Mouse (Mus musculus) retina, embryonic 14.5 days (tissue): ENCODE results near the gene Fam84a.

Source experiments
- DNase-seq: peaks from one replicate; pipeline ENCODE4 v3.0.0-alpha.2; 2015; ENCODE audit warnings: low spot score

The Fam84a gene

DNA sequence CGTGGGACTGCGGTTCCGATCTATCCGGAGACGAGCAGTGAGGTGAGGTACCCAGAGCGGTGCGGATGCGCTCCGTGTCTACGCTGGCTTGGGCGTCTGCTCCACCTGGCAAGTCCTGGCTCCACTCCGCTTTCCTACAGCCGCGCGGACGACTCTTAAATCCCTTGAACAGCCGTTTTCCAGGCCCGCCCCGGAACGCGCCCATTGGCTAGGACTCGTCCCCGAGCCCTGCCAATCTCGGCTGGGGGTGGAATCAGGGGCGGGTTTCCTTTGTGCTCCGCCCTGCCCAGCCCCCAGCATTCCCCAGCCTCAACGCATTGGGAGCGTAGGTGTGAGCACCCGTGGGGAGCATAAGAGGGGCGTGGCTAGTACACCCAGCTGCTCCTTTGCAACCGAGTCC lies at the start of gene Fam84a:
Gene Fam84a, minus strand, starts transcription at position 134 of the 400 bp plus-strand sequence.
- DNase-seq: peak; percentile 93

GRCm38 (mm10) chr12:14195479-14195878 lies 43.6 kb upstream of the Fam84a start:
- no peak for DNase-seq

DNA sequence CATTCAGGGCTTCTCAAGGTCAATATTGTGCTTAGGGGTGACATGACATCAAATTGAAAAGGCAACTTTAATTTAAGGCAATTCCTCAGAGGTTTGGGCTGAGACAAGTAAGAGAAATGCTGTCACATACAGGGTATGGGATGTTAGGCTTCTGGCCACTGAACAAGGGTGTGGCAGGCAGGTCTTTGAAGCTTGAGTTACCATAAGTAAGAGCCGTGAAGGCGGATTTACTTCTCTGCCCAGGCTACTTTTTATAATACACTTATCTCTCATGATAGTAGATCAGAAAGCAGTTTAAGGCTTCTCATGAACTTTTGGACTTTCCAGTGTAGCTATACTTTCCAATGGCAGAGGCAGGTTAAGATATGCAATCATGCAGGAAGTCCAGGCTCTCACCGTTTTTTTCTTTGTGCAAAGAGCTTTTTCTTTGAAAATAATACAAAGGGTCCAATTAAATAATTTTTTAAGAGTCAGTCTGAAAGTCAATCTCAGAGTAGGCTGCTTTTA lies 34.9 kb upstream of the Fam84a start:
- DNase-seq: no peak

DNA sequence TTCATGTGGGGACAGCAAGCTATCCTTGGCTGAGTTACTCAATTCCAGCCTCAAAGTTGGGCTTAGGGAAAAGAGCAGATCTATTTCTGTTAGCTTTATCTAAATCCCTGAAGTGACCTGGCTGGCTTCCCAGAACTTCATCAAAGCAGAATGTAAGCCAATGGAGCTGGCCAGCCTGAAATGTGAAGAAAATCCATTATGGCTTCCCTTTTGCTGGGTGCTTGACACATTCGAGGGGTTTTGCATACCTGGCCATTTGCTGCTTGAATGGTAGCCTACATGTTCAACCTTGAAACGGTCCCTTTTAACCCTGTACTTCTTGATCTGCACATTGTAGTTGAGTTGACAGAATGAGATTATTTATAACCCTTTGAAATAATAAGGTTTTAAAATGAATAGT lies 13.9 kb upstream of the Fam84a start:
- no peak for DNase-seq

DNA sequence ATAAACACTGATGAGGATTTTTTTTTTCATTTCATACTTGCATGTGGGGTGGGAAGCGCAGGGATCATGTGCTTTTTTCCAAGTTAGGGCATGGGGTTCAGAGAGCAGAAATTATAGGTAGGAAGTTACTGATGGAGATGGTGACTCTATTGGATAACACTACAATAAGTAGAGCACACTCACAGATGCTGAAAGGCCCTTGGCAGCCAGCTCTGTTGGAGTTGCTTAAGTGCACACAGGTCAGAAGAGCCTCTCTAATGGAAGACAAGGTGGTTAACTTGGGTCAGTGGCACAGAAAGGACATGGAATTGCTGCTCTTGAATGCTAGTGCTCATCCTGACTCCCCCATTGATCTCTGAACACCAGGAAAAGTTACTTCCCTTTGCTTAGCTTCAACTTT lies 13.1 kb upstream of the Fam84a start:
- DNase-seq: no peak

DNA sequence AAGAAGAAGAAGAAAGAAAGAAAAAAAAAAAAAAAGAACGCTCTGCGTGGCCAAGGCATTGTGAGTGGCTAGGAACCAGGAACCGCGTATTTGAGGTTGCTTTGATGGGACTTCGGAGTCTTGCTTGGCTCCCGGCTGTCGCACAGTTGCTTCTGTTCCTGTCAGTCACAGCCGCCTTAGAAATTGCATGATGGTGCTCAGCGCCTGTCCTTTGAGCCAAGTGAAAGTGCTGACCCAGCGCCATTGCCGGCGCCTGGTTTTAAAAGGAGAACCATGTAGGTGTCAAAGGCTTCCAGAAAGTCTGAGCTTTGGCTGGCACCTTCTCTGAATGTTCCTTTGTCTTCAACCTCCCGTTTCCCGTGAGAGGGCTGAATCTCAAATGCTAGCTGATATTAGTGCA lies 572 bp upstream of the Fam84a start:
- DNase-seq: peak; percentile 54

- peak; percentile 37 for DNase-seq
Observed at GRCm38 (mm10) chr12:14150936-14151631, 770 bp downstream of the Fam84a start.

GRCm38 (mm10) chr12:14150568-14150909 lies 1.3 kb downstream of the Fam84a start:
- peak; percentile 44 for DNase-seq

DNA sequence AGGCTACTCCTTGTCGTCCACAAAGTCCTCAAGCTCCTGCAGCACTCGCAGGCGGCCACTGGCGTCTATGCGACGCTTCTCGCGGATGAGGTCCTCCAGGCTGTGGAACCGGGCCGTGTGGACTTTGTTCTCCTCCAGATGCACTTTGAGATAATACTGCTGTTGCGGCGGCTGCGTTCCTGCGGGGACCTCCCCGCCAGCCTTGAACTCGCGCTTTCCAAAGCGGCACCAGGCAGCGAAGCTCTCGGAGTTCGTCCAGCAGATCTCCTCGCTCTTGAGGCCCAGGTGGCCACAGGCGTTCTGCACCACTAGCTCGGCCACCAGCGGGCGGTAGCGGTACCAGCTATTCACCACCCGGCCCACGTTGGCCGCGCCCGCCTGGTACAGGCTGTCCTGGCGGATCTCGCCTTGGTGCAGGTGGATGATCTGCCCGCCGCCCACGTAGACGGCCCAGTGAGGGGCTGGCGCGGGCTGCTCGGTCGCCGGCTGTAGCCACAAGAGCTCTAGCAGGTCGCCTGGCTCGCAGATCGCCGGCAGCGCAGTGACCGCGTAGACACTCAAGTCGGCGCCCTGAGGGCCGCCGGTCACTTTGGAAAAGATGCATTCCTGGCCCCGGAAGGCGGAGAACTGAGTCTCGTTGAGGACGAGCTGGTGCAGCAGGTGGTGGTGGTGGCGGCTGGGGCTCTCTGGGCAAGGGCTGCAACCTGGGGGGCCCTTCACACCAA lies 1.8 kb downstream of the Fam84a start:
- peak; percentile 79 for DNase-seq

DNA sequence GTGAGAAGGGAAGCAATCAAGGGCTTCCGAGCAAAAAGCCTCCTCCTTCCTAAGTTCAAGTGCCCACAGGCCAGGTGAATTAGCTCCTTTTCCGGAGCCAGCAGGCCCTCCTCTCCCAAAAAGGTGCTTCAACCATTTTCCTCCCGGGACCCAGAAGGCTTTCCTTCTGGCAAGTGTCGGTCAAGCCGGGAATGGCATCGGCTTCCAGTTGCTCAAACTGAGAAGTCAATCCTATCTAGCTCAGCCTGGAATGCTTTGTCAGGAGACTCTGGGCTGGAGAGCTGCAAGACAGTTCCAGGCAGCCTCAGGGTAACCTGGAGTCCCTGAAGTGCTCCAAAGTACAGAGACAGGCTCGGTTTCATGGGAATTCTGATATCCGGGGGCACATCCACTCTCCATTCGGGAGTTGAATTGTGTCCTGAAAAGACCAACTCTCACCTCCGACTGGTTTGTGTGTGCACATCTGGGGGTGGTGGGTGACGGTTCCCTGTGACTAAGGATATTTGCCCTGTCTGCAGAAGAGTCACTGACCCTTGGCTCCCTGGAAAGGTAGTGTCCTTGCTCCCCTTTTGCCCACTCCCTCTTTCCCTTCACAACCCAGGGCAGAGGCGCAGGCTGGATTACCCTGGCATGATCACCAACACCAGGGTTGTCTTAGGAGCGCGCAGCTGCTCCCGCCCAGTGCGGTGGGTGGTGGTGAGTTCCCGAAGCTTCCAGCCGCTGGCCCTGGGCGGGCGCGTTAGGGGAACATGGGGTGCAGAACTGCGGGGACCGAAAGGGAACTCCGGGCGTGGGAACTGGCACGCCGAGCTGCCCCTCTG lies 2.6 kb downstream of the Fam84a start:
- DNase-seq: peak; percentile 10

- no peak for DNase-seq
Observed at GRCm38 (mm10) chr12:14137046-14137445, 14.8 kb downstream of the Fam84a start.

- no peak for DNase-seq
Observed at GRCm38 (mm10) chr12:14114730-14115129, 37.1 kb downstream of the Fam84a start.

DNA sequence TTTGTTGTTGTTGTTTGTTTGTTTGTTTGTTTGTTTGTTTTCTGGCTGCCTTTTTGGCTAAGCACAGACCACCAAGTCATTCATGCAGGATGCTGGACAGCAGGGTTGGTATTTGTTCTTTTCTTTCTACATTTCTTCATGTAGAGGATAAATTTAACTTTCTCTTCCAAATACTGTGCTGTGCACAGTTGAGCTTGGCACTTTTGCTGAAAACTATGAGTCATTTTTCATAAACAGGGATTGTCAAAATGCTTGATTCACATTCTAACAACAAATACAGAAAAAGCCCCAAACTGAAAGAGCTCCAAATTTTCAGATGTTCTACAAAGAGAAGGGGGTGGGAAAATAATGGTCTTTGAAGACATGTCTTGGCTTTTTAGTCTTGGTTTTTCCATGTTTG lies 54.9 kb downstream of the Fam84a start:
- no peak for DNase-seq
